Mouse (Mus musculus): ENCODE data around the gene Lrrc42.

The Lrrc42 gene

GRCm38 (mm10) chr4:107185703-107186102 is 67.6 kb downstream of the Lrrc42 start:
- no peak for DNase-seq
